Mouse (Mus musculus) liver, embryonic 16.5 days (tissue): ENCODE measurements around the gene Fmn2. TPM values are rescaled to one million over a fixed set of nuclear protein-coding genes. Genes with fewer than 3 reads are reported as not detected.

Experiments used
- ATAC-seq: fragments of 200-750 bp; cut with Nextera tagmentation; 2 replicates; pipeline ENCODE4 v1.8.0; 2017; ENCODE audit warnings: low read depth, mild to moderate bottlenecking, moderate number of reproducible peaks, moderate library complexity
- H3K27ac ChIP-seq: fragments of 300-500 bp; sonication (generic); 2 replicates; pipeline ENCODE4 v1.5.1; 2014; ENCODE audit warnings: mild to moderate bottlenecking, low read length
- H3K27me3 ChIP-seq: fragments of 300-500 bp; sonication (generic); 2 replicates; pipeline ENCODE4 v1.6.1; 2014; ENCODE audit warnings: low read depth, low read length, mixed read lengths; ENCODE audit not compliant: control insufficient read depth, insufficient read depth
- H3K36me3 ChIP-seq: fragments of 300-500 bp; sonication (generic); 2 replicates; pipeline ENCODE4 v1.6.1; 2014; ENCODE audit warnings: mild to moderate bottlenecking; ENCODE audit not compliant: control insufficient read depth, insufficient read depth
- H3K4me1 ChIP-seq: fragments of 300-500 bp; sonication (generic); 2 replicates; pipeline ENCODE4 v1.6.1; 2014; ENCODE audit warnings: low read depth, low read length, mixed read lengths; ENCODE audit not compliant: control insufficient read depth
- H3K4me2 ChIP-seq: fragments of 300-500 bp; sonication (generic); 2 replicates; pipeline ENCODE4 v1.6.1; 2014; ENCODE audit warnings: low read depth, low read length, mixed read lengths
- H3K4me3 ChIP-seq: fragments of 300-500 bp; sonication (generic); 2 replicates; pipeline ENCODE4 v1.5.1; 2014; ENCODE audit warnings: low read depth, mild to moderate bottlenecking, low read length
- H3K9ac ChIP-seq: fragments of 300-500 bp; sonication (generic); 2 replicates; pipeline ENCODE4 v1.6.1; 2014; ENCODE audit warnings: low read depth, low read length
- H3K9me3 ChIP-seq: fragments of 300-500 bp; sonication (generic); replicated peaks from 2 replicates; pipeline ENCODE4 v1.6.1; 2016; ENCODE audit warnings: low read length; ENCODE audit not compliant: control insufficient read depth
- WGBS: fragments of 180-500 bp; shearing (Covaris S2); extraction: QIAGEN DNeasy Blood & Tissue Kit; methylation state at CpG from one replicate; pipeline ENCODE4 v1.1.7; 2014; ENCODE audit not compliant: insufficient replicate concordance; 5-methylcytosine and 5-hydroxymethylcytosine counted together
- polyA plus RNA-seq: library from polyadenylated mRNA; unstranded; fragments of >200 nt; fragmentation: Nextera tagmentation; extraction: Ambion mirVana; gene quantifications from 2 replicates; pipeline ENCODE4 v1.2.1, GENCODE M21; 2015

The Fmn2 gene
- polyA plus RNA-seq, 1 experiment from 2014 or later: 0.04 TPM

DNA sequence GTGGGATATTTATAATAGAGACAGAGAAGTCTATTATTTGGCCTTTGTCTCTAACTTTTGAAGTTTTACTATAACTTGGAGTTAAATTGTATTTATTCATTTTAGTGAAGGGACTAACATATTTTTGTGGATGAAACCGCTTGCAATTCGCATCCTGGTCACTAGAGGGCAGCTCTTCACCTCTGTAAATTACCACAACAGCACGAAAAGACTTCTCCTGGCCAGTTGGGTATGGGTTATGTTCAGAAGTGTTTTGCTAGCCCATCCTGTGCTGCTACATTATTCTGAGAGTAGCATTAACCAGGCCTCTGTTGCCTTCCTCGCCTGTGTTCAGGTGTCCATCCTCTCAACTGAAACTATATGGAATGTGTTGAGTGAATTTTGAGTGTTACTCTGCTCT lies 93.4 kb downstream of the Fmn2 start:
- ATAC-seq: no peak
- peaks cover 4% of the 10 kb centered on the region; the same call in 1 of the 2 replicates for H3K4me1 ChIP-seq
- H3K9me3 ChIP-seq: no peaks in the 10 kb centered on the region
- no peak overlapping the region for H3K9ac ChIP-seq
- no peaks in the 10 kb centered on the region for H3K27me3 ChIP-seq
- H3K27ac ChIP-seq: no peak overlapping the region
- 2% methylated on average over 4 of the region's 4 CpGs for WGBS
- H3K36me3 ChIP-seq: no peaks in the 10 kb centered on the region
- no peak overlapping the region for H3K4me3 ChIP-seq
- H3K4me2 ChIP-seq: no peak overlapping the region

DNA sequence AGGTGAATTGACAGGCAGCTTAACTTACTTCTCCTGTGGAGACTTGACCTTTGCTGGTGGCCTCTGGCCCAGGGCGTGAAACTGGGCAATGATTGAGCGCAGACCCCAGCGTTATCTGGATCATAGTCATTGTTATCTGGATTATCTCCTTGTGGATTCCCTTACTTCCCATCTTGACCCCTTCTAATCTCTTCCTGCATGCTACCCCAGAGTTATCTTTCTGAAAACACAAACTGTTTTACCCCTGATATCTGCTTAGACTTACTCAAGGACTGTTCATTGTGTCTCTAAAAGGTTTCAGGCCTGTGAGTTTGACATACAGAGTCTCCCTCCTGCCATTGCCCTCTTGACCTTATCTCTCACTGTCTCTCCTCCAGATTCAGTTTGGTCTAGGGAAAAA lies 95.9 kb downstream of the Fmn2 start:
- Histone ChIP-seq H3K4me1 (peaks cover 16% of the 10 kb centered on the region), H3K9ac (no peak overlapping the region), H3K9me3 (no peaks in the 10 kb centered on the region), H3K4me3 (no peak overlapping the region), H3K36me3 (no peaks in the 10 kb centered on the region), H3K4me2 (no peak overlapping the region), H3K27me3 (no peaks in the 10 kb centered on the region), H3K27ac (no peak overlapping the region)
- 25% methylated on average over 3 of the region's 3 CpGs for WGBS
- ATAC-seq: no peak

DNA sequence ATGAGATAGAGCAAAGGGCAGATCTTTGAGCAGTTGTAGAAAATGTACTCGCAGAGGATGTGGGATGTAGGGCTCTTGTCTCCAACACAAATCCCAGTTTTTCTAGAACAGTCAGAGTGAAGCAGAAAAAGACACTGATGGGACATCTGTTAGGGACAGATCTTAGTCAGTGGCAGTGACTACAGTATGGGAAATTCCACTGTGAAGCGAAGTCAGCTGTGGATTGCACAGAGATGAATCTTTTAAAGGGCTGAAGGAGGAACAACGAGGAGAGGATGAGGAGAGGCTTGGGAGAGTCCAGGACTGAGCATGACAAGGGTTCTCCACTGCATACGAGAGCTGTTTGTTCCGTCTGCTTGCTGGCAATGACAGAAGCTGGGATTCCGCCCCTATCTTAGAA lies 96.6 kb downstream of the Fmn2 start:
- no peak for ATAC-seq
- no peaks in the 10 kb centered on the region for H3K27me3 ChIP-seq
- no peak overlapping the region for H3K27ac ChIP-seq
- no peak overlapping the region for H3K4me2 ChIP-seq
- no peaks in the 10 kb centered on the region for H3K36me3 ChIP-seq
- WGBS: 39% methylated on average over 6 of the region's 6 CpGs
- H3K9me3 ChIP-seq: no peaks in the 10 kb centered on the region
- no peak overlapping the region for H3K9ac ChIP-seq
- H3K4me3 ChIP-seq: no peak overlapping the region
- peaks cover 16% of the 10 kb centered on the region for H3K4me1 ChIP-seq

DNA sequence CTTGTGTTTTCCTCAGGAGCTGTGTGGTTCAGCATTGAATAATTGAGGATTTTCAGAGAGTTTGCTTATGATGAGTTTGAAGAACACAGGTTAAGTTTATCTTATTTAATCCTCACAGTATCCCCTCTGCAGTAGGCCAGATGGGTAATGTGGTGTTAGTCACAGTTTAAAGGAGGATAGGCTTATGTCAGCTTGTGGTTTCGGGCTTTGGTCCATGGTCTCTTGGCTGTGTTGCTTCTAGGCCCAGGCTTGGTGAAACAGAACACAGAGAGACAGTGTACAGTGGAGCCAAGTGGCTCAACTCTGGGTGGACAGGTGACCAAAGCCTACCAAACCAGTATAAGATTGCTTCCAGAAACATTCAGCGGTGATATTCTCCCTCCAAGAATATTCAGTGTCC lies 98.4 kb downstream of the Fmn2 start:
- Histone ChIP-seq H3K27ac (no peak overlapping the region), H3K4me1 (peaks cover 16% of the 10 kb centered on the region), H3K4me3 (no peak overlapping the region), H3K27me3 (no peaks in the 10 kb centered on the region), H3K9ac (no peak overlapping the region), H3K4me2 (no peak overlapping the region), H3K36me3 (no peaks in the 10 kb centered on the region), H3K9me3 (no peaks in the 10 kb centered on the region)
- no peak for ATAC-seq
- WGBS: 85% methylated on average over 2 of the region's 2 CpGs

DNA sequence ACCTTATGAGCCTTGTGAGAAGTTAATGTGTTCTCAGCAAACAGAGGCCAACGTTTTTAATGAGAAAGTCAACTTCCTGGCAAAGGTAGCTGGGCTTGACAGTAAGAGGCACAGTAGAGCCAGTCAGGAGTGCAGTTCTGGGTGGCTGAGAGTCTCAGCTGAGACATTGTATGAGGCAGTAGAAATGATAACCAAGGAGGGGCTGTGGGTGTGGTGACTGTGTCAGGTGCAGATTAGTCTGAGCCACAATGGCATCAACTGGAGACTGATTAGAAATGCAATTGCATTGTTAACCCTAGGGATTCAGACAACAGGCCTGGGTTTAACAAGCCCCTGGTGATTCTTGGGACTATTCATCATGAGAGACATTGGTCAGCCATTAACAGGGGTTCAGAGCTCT lies 99.0 kb downstream of the Fmn2 start:
- Histone ChIP-seq H3K4me1 (peaks cover 16% of the 10 kb centered on the region), H3K9me3 (no peaks in the 10 kb centered on the region), H3K27ac (no peak overlapping the region), H3K36me3 (no peaks in the 10 kb centered on the region), H3K4me3 (no peak overlapping the region), H3K4me2 (no peak overlapping the region), H3K27me3 (no peaks in the 10 kb centered on the region), H3K9ac (no peak overlapping the region)
- 6% methylated on average over 1 of the region's 1 CpGs for WGBS
- ATAC-seq: peak; percentile 90

DNA sequence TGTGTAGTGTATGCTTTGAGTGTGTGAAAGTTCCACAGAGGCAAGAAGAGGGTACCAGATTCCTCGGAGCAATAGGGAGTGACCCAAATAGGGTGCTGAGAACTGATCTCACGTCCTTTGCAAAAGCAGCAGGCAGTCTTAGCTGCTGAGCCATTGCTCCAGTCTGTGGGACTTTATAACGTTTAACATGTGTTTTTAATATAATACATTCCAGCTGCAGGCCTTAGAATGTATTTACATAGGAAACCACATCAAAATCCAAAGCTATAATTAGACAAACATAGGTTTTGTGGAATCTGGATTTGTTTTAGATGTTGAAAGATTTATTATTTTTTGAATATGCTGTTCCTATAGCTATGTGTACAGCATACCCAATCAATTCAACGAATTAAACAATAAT lies 115.7 kb downstream of the Fmn2 start:
- WGBS: 45% methylated on average over 4 of the region's 4 CpGs
- no peak overlapping the region for H3K4me2 ChIP-seq
- no peak for ATAC-seq
- no peak overlapping the region for H3K9ac ChIP-seq
- H3K27me3 ChIP-seq: no peaks in the 10 kb centered on the region
- H3K4me1 ChIP-seq: no peaks in the 10 kb centered on the region
- H3K9me3 ChIP-seq: no peaks in the 10 kb centered on the region
- H3K4me3 ChIP-seq: no peak overlapping the region
- H3K27ac ChIP-seq: no peak overlapping the region
- no peaks in the 10 kb centered on the region for H3K36me3 ChIP-seq

DNA sequence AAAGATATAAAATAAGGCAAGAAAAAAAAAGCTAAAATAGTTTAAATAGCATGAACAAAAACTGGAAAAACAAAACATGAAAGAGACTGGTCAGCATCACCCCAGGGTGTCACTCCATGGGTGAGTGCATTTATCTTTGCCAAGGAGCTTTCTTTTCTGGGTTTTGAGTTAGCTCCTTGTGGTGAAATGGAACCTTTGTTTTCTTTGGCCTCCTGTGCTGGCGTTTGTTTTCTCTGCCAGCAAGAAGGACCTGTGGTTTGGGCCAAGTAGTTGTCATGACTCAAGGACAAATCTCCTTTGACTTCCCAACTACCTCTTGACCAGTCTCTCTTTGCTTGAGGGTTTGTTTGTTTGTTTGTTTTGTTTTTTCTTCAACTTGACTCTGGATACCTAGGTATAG lies 119.9 kb downstream of the Fmn2 start:
- Histone ChIP-seq H3K36me3 (no peaks in the 10 kb centered on the region), H3K4me1 (no peaks in the 10 kb centered on the region), H3K4me2 (no peak overlapping the region), H3K27me3 (no peaks in the 10 kb centered on the region), H3K9ac (no peak overlapping the region), H3K27ac (no peak overlapping the region), H3K9me3 (no peaks in the 10 kb centered on the region), H3K4me3 (no peak overlapping the region)
- no peak for ATAC-seq
- WGBS: 13% methylated on average over 1 of the region's 1 CpGs

DNA sequence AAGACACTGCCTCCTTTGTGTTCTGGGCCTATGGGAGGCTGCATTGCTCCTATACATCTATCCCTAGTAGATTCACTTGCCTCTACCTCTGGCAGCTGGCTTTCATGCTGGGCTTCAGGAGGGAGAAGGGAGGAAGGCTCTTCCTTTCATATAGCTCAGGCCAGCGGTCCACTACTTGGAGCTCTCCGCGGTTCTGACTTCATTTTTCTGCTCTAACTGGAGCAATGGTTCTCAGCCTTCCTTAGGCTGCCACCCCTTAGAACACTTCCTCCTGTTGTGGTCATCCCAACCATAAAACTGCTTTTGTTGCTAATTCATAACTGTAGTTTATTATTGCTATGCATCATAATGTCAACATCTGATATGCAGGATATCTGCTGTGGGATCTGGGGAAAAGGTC lies 121.4 kb downstream of the Fmn2 start:
- Histone ChIP-seq H3K27ac (no peak overlapping the region), H3K9me3 (no peaks in the 10 kb centered on the region), H3K27me3 (no peaks in the 10 kb centered on the region), H3K36me3 (no peaks in the 10 kb centered on the region), H3K4me3 (no peak overlapping the region), H3K4me2 (no peak overlapping the region), H3K9ac (no peak overlapping the region), H3K4me1 (no peaks in the 10 kb centered on the region)
- no peak for ATAC-seq
- WGBS: 27% methylated on average over 3 of the region's 3 CpGs

DNA sequence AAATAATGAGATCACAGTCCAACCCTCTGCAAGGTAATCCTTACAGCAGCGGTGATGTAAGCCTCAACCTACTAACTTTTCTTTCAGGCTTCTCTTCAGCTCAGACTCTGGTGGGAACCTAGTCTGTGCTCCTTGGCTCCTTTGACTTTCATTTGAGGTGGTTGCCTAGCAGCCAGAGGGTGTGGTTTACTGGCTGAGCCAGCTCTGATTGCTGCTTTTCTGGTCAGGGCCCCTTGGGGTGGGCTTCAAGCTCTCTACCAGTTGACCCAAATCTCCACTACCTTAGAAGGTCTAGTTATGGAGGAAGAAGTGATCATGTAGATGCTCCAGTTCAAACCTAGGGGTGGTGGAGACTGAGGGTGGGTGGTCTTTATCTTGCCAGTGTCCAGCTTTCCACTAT lies 128.4 kb downstream of the Fmn2 start:
- H3K27me3 ChIP-seq: no peaks in the 10 kb centered on the region
- no peaks in the 10 kb centered on the region for H3K4me1 ChIP-seq
- H3K27ac ChIP-seq: no peak overlapping the region
- H3K4me2 ChIP-seq: no peak overlapping the region
- ATAC-seq: no peak
- no peak overlapping the region for H3K9ac ChIP-seq
- WGBS: 54% methylated on average over 1 of the region's 1 CpGs
- H3K4me3 ChIP-seq: no peak overlapping the region
- no peaks in the 10 kb centered on the region for H3K9me3 ChIP-seq
- H3K36me3 ChIP-seq: no peaks in the 10 kb centered on the region

DNA sequence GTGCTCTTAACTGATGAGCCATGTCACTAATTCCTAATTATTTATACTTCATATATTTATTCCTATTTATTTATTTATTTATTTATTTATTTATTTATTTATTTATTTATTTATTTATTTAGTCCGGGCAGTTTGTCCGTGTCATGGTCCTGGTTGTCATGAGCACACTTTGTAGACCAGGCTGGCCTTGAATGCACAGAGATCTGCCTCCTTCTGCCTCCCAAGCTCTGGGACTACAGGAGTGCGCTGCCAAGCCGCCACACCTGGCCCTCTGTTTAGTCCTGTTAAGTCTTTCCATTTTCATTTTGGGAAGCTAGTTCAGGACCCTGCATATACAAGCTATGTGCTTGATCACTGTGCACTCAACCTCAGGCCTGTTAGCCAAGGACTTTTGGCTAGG lies 134.7 kb downstream of the Fmn2 start:
- H3K4me3 ChIP-seq: no peak overlapping the region
- no peaks in the 10 kb centered on the region for H3K4me1 ChIP-seq
- no peaks in the 10 kb centered on the region for H3K36me3 ChIP-seq
- no peak overlapping the region for H3K27ac ChIP-seq
- 66% methylated on average over 4 of the region's 4 CpGs for WGBS
- H3K4me2 ChIP-seq: no peak overlapping the region
- H3K9ac ChIP-seq: no peak overlapping the region
- no peaks in the 10 kb centered on the region for H3K9me3 ChIP-seq
- no peak for ATAC-seq
- no peaks in the 10 kb centered on the region for H3K27me3 ChIP-seq
